Mouse (Mus musculus) adrenal gland, postnatal 25 days (tissue): ENCODE data around the gene 1700029I15Rik. TPM values are rescaled to one million over a fixed set of nuclear protein-coding genes. Genes with fewer than 3 reads are reported as not detected.

Experiments used
- DNase-seq: peaks from one replicate; pipeline ENCODE4 v3.0.0; 2021; ENCODE audit warnings: mixed read lengths
- total RNA-seq: library from RNA; stranded (reverse); gene quantifications from 2 replicates; pipeline ENCODE4 v1.2.3, GENCODE M21; 2021

Gene 1700029I15Rik
- total RNA-seq, 1 experiment from 2014 or later = 18.7 TPM

GRCm38 (mm10) chr2:92374514-92374913 lies 7.8 kb upstream of the 1700029I15Rik start, which contains the start of the genes Pex16 and Large2:
TSS of gene Pex16 (plus strand) at chr2:92374676.
TSS of gene Large2 (minus strand) at chr2:92374869.
- peak; percentile 31 for DNase-seq

- DNase-seq = peak; percentile 94
Measured at GRCm38 (mm10) chr2:92375099-92375623, 7.2 kb upstream of the 1700029I15Rik start.

- DNase-seq = no peak
Measured at GRCm38 (mm10) chr2:92375788-92376187, 6.5 kb upstream of the 1700029I15Rik start.

GRCm38 (mm10) chr2:92376300-92376699 lies 6.0 kb upstream of the 1700029I15Rik start:
- DNase-seq = no peak

- DNase-seq = no peak
Measured at GRCm38 (mm10) chr2:92377320-92377719, 5.0 kb upstream of the 1700029I15Rik start.

GRCm38 (mm10) chr2:92379783-92380494 lies 2.4 kb upstream of the 1700029I15Rik start:
- DNase-seq = no peak

GRCm38 (mm10) chr2:92380495-92381050 lies 1.8 kb upstream of the 1700029I15Rik start:
- no peak for DNase-seq

DNA sequence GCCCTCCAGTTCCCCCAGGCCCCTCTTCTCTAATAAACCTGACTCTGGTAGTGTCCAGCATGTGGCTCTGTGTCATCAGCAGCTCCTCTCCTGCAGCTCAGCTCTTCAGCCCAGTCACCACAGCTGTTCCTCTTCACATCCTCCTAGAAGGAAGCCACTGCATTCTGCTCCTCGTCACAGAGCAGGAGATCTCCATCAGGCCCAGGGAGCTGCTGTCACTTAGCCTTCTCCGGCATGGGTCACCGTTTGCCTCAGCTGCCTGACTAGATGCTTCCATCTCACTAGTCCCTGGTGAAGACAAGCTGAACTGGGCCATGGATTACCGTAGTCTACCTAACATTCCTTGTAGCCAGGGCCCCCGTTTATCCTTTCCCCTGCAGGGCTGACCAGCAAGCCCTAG lies 1.2 kb upstream of the 1700029I15Rik start:
- no peak for DNase-seq

DNA sequence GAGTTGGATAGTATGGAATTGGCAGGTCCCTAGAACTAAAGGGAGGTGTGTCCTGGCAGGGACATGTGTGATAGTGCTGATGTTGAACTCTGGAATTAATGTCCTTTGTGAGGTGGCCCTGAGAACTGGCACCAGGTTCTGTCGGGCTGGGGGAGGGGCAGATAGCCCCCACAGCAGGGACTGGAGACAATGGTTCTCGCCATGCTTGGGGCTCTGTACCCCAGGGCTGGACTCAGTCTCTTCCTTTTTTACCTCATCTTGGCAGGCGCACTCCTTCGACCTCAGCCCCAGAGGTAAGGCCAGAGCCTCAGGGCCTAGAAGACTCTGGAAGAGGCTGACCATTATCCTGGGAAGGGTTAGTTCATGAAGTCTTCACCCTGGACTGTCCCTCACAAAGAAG lies 421 bp downstream of the 1700029I15Rik start:
- DNase-seq = no peak

GRCm38 (mm10) chr2:92384101-92384500 lies 1.8 kb downstream of the 1700029I15Rik start:
- DNase-seq = no peak

GRCm38 (mm10) chr2:92385113-92386051 lies 3.0 kb downstream of the 1700029I15Rik start:
- DNase-seq = no peak

- DNase-seq = no peak
Measured at GRCm38 (mm10) chr2:92386821-92387570, 4.7 kb downstream of the 1700029I15Rik start.

GRCm38 (mm10) chr2:92387646-92388045 lies 5.3 kb downstream of the 1700029I15Rik start:
- DNase-seq = no peak

DNA sequence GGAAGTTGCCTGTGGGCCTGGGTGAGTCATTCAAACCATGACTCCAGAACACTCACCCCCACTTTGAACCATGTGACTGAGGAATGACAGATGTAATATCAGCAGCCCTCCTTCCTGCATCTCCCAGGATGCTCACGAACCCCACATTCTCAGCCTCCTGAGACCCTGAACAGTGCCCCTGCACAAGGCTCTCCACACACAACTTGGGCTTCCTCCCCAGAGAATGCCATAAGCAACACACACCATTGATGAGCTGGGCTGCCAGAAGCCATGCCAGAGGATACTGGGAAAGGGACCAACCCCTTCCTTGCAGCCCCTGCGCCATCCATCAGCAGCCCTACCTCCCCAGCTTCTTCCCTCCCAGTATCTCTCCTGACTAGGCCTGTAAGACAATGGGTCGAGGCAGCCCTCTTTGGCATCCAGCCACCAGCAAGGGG lies 5.8 kb downstream of the 1700029I15Rik start:
- no peak for DNase-seq

DNA sequence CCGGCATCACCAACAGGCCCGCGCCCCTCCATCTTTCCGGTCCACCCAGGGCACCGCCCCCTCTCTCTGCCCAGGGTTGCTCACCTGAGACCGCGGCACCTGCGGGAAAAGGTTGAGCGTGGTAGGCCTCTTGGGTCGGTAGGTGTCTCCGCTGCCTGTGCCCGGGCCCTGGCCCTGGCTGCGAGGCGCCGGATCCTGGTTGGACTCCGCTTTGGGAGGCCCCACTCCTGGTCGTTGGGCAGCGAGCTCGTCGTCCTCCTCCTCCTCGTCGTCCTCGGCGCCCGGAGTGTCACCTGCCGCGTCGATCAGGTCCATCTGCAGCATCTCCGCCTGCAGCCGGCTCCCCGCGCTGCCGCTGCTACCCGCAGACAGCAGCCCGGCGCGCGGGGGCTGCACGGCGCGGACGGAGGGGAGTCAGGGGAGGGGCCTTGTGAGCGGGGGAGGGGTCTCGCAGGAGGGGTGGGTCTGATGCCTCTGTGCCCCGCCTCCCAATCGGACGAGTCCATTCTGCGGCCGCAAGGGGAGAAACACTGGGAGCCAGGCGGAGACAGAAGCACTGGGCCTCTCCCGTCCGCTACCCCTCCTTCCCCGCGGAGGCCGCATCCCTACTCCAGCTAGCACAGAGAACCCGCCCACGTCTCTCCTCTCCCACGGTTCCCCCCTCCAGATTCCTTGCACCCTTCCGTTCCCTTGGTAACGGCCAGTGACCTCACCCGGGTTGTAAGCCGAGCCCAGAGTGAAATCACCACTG lies 6.7 kb downstream of the 1700029I15Rik start:
- peak; percentile 83 for DNase-seq

- DNase-seq = no peak
Measured at GRCm38 (mm10) chr2:92389645-92390044, 7.3 kb downstream of the 1700029I15Rik start.

DNA sequence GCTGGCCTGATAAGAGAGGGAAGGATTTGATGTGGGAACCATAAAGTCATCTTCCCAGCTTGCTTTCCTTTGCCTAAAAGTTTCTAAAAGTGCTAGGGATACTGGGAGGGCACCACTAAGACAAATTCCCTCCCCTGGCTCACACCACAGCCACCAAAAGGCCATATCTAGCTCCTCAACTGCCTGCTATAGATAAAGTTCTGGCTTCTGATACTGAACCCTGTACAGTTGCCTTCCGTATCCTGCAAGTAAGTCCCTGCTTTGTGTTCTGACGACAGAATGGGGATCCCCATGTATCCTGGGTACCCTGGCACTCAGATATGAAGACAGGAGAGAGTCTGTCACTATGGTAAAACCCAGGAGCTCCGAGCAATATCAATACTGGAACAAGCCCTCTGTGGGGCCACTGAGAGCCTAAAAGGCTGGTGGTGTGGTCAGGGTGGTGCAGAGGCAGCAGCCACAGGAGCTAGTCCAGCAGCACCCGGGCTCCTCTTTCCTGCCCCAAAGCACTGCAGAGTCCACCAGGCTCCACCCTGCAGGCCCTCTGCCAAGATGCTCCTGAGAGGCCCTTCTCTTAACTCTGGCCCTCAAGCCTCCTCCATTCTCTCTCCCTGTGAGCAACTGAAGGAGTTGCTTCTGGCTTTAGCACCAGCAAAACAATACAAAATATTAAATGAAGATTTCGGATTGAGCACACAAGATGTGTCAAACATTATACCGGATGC lies 8.0 kb downstream of the 1700029I15Rik start:
- DNase-seq = no peak

GRCm38 (mm10) chr2:92391116-92391515 lies 8.8 kb downstream of the 1700029I15Rik start:
- no peak for DNase-seq

- no peak for DNase-seq
Measured at GRCm38 (mm10) chr2:92391703-92392317, 9.5 kb downstream of the 1700029I15Rik start.
